Comparison of ENCODE assay signal across 7 mouse cellular contexts in genomic region chr14:61648685-61649504, GRCm38 (mm10). TPM values are rescaled to one million over a fixed set of nuclear protein-coding genes. Genes with fewer than 3 reads are reported as not detected.
DNase-seq lines count a peak whose midpoint lies in the region; ATAC-seq lines count a peak whose summit lies in the region.

No protein-coding gene starts in this region.

- H3K9ac ChIP-seq in intestine, embryonic 15.5 days = peak overlapping the region; percentile 94

- H3K27me3 ChIP-seq in intestine, embryonic 15.5 days (replicated peaks) = no peaks in the 10 kb centered on the region
- H3K27me3 ChIP-seq in midbrain, embryonic 10.5 days (ENCODE audit: low read depth, poor library complexity, severe bottlenecking) = no peaks in the 10 kb centered on the region

- no peaks in the 10 kb centered on the region for H3K36me3 ChIP-seq in intestine, embryonic 15.5 days
- H3K36me3 ChIP-seq in midbrain, embryonic 10.5 days = no peaks in the 10 kb centered on the region

- peak overlapping the region; percentile 93 for H3K4me3 ChIP-seq in intestine, embryonic 15.5 days (replicated peaks)
- peak overlapping the region; percentile 95 for H3K4me3 ChIP-seq in midbrain, embryonic 10.5 days

- intact Hi-C loops in left cerebral cortex, postnatal 25 days (cut with DNase I) = loop anchor here (1.0 to 5.0 kb wide), 4 partner anchors 33 to 808 kb away; partner anchors contain the start of genes Gucy1b2 and Spryd7

- peak overlapping the region; percentile 96 for H3K27ac ChIP-seq in intestine, embryonic 15.5 days
- peak overlapping the region; percentile 96 for H3K27ac ChIP-seq in midbrain, embryonic 10.5 days (replicated peaks)

- peak; percentile 96 for ATAC-seq in intestine, embryonic 15.5 days

- no peaks in the 10 kb centered on the region for H3K9me3 ChIP-seq in intestine, embryonic 15.5 days
- H3K9me3 ChIP-seq in midbrain, embryonic 10.5 days (replicated peaks) = no peaks in the 10 kb centered on the region

- peak; percentile 96 for DNase-seq in adrenal gland, adult 18-20 months (ENCODE audit: low spot score in 2 of 2)
- peak; percentile 99 for DNase-seq in embryo, embryonic 11 days
- peak; percentile 97 for DNase-seq in gastrocnemius, postnatal 25 days
- peak; percentile 95 to 97 for DNase-seq in left cerebral cortex, postnatal 25 days (ENCODE audit: low spot score in 2 of 2)
- peak; percentile 98 for DNase-seq in midbrain, embryonic 10.5 days (ENCODE audit: low spot score)
- DNase-seq in right cerebral cortex, postnatal 4 days = peak; percentile 98

- no peaks in the 10 kb centered on the region for H3K4me1 ChIP-seq in intestine, embryonic 15.5 days (replicated peaks)
- peaks cover 16% of the 10 kb centered on the region for H3K4me1 ChIP-seq in midbrain, embryonic 10.5 days

- 2% methylated on average over 62 of the region's 62 CpGs for WGBS in intestine, embryonic 15.5 days
- WGBS in midbrain, embryonic 10.5 days = 3% methylated on average over 62 of the region's 62 CpGs

- H3K4me2 ChIP-seq in intestine, embryonic 15.5 days (replicated peaks) = peak overlapping the region; percentile 76

RNA-seq across cellular contexts. Expression of gene Kcnrg, which starts 41.6 kb away (rescaled TPM):
- under 1 TPM; 0.16 to 0.27 TPM for total RNA-seq in adrenal gland, adult 18-20 months (2021)
- under 1 TPM; 0.16 to 0.26 TPM for total RNA-seq in gastrocnemius, postnatal 25 days (2021)
- polyA plus RNA-seq in intestine, embryonic 15.5 days (2015; fragmentation: Nextera tagmentation; extraction: Ambion mirVana) = 0.31 and 0.73 TPM in 2 replicates
- under 1 TPM; 0.55 to 0.83 TPM for total RNA-seq in left cerebral cortex, postnatal 25 days (2021)
- 0.48 and 1.1 TPM in 2 replicates for polyA plus RNA-seq in midbrain, embryonic 10.5 days (2016; fragmentation: Nextera tagmentation; extraction: Ambion mirVana)

RNA-seq across cellular contexts. Expression of gene Trim13, which starts 50.8 kb away (rescaled TPM):
- 1 to 10 TPM; 8.8 to 10.0 TPM for total RNA-seq in adrenal gland, adult 18-20 months (2021)
- total RNA-seq in gastrocnemius, postnatal 25 days (2021) = 1 to 10 TPM; 6.1 TPM
- 8.9 and 11.3 TPM in 2 replicates for polyA plus RNA-seq in intestine, embryonic 15.5 days (2015; fragmentation: Nextera tagmentation; extraction: Ambion mirVana)
- 10 to 100 TPM; 11.6 to 12.2 TPM for total RNA-seq in left cerebral cortex, postnatal 25 days (2021)
- 15.4 and 19.8 TPM in 2 replicates for polyA plus RNA-seq in midbrain, embryonic 10.5 days (2016; fragmentation: Nextera tagmentation; extraction: Ambion mirVana)

Comparison
In these comparisons a context has a peak if more than half of its experiments do, and no peak if none do; other contexts are left out.
1. Peak in every context shown above with its lines: DNase-seq, ATAC-seq, H3K4me3 ChIP-seq and H3K27ac ChIP-seq.